Mouse (Mus musculus) CH12.LX (cell line): ENCODE measurements around the gene Dnaja4.

ENCODE experiments used
- CTCF ChIP-seq, 2 experiments: IDR thresholded peaks in 1 of 2; conservative IDR thresholded peaks in 1 of 2; 2 replicates each; pipeline ENCODE4 v1.5.1; 2011 to 2012; ENCODE audit warnings: low read depth in 2 of 2, low read length in 2 of 2, improper control_type of control experiment in 1 of 2, inconsistent platforms in 1 of 2, mild to moderate bottlenecking in 1 of 2, moderate library complexity in 1 of 2
- EP300 ChIP-seq: IDR thresholded peaks from 2 replicates; pipeline ENCODE4 v1.6.1; 2011; ENCODE audit warnings: low read length, improper control_type of control experiment
- ETS1 ChIP-seq: conservative IDR thresholded peaks from 2 replicates; pipeline ENCODE4 v1.6.1; 2012; ENCODE audit warnings: low read depth, mild to moderate bottlenecking, inconsistent platforms, low read length, improper control_type of control experiment, moderate library complexity
- HCFC1 ChIP-seq: IDR thresholded peaks from 2 replicates; pipeline ENCODE4 v1.6.1; 2012; ENCODE audit warnings: low read depth, mild to moderate bottlenecking, inconsistent platforms, low read length, improper control_type of control experiment
- JUN ChIP-seq: IDR thresholded peaks from 2 replicates; pipeline ENCODE4 v1.6.1; 2011; ENCODE audit warnings: low read depth, mild to moderate bottlenecking, low read length, improper control_type of control experiment, moderate library complexity; ENCODE audit not compliant: insufficient read depth
- MAFK ChIP-seq: IDR thresholded peaks from 2 replicates; pipeline ENCODE4 v1.6.1; 2011; ENCODE audit warnings: low read length, improper control_type of control experiment; ENCODE audit not compliant: insufficient replicate concordance
- POLR2AphosphoS2 ChIP-seq: IDR thresholded peaks from 2 replicates; pipeline ENCODE4 v1.6.1; 2011; ENCODE audit warnings: low read depth, low read length, improper control_type of control experiment
- TCF12 ChIP-seq: IDR thresholded peaks from 2 replicates; pipeline ENCODE4 v1.6.1; 2014; ENCODE audit warnings: low read depth, mild to moderate bottlenecking, inconsistent platforms, low read length, improper control_type of control experiment
- UBTF ChIP-seq: IDR thresholded peaks from 2 replicates; pipeline ENCODE4 v1.6.1; 2012; ENCODE audit warnings: low read depth, mild to moderate bottlenecking, inconsistent platforms, low read length, improper control_type of control experiment, moderate library complexity
- USF1 ChIP-seq: IDR thresholded peaks from 2 replicates; pipeline ENCODE4 v1.6.1; 2014; ENCODE audit warnings: low read depth, mild to moderate bottlenecking, inconsistent platforms, low read length, improper control_type of control experiment
- USF2 ChIP-seq: conservative IDR thresholded peaks from 2 replicates; pipeline ENCODE4 v1.6.1; 2011; ENCODE audit warnings: low read depth, low read length, improper control_type of control experiment

- TF ChIP-seq TCF12: no peak
- TF ChIP-seq ETS1: no peak
- TF ChIP-seq USF2: no peak
- TF ChIP-seq CTCF (conservative IDR thresholded peaks at IDR 0.05 in 1 of 2, IDR thresholded peaks at IDR 0.05 in 1 of 2; ENCODE audit: low read depth in 2 of 2, low read length in 2 of 2): no peak
- TF ChIP-seq POLR2AphosphoS2: no peak
- TF ChIP-seq MAFK: no peak
- no peak for TF ChIP-seq UBTF
- TF ChIP-seq USF1: no peak
- TF ChIP-seq JUN: no peak
- no peak for TF ChIP-seq EP300
- no peak for TF ChIP-seq HCFC1
Observed at GRCm38 (mm10) chr9:54682846-54683245, 15.8 kb upstream of the Dnaja4 start.
